In genomic region chr12:24633753-24634191, GRCm38 (mm10) we compare ENCODE assay signal across 1 mouse cellular context.
TF ChIP-seq lines count a peak whose summit lies in the region.

No protein-coding gene starts in this region.

TF ChIP-seq in CH12.LX, 34 proteins besides CTCF, POLR2A, EP300 and RAD21 (continued from another document):
- TF ChIP-seq JUND (conservative IDR thresholded peaks at IDR 0.05; ENCODE audit: low read depth, low read length) (no peak), TCF12 (IDR thresholded peaks at IDR 0.05; ENCODE audit: low read depth, low read length) (peak; percentile 86), ZNF384 (IDR thresholded peaks at IDR 0.05; ENCODE audit: low read depth, low read length) (no peak), JUN (IDR thresholded peaks at IDR 0.05; ENCODE audit: insufficient read depth, low read depth, low read length) (no peak), POLR2AphosphoS2 (IDR thresholded peaks at IDR 0.05; ENCODE audit: low read depth, low read length) (0 out of 2 replicates have a peak, but pooled peaks have one; percentile 60), MAX (IDR thresholded peaks at IDR 0.05; ENCODE audit: low read length) (peak; percentile 68), MAZ (IDR thresholded peaks at IDR 0.05; ENCODE audit: low read depth, low read length) (0 out of 2 replicates have a peak, but pooled peaks have one; percentile 45), RCOR1 (conservative IDR thresholded peaks at IDR 0.05; ENCODE audit: low read depth, low read length) (no peak), ETS1 (conservative IDR thresholded peaks at IDR 0.05; ENCODE audit: low read depth, low read length) (peak; percentile 71), E2F4 (IDR thresholded peaks at IDR 0.05; ENCODE audit: insufficient replicate concordance, low read depth, low read length) (no peak), IRF4 (IDR thresholded peaks at IDR 0.05; ENCODE audit: low read depth, low read length) (peak; percentile 37), MYC (IDR thresholded peaks at IDR 0.05; ENCODE audit: low read depth, low read length) (peak; percentile 51; the same call in 1 of the 2 replicates)
